Mouse (Mus musculus) embryonic facial prominence, embryonic 14.5 days (tissue): ENCODE data around the gene Ndufa11. TPM values are rescaled to one million over a fixed set of nuclear protein-coding genes. Genes with fewer than 3 reads are reported as not detected.
A peak's percentile ranks its signal among the peaks of the same experiment; 100 is the strongest.

Experiments
- ATAC-seq: fragments of 200-750 bp; cut with Nextera tagmentation; 2 replicates; pipeline ENCODE4 v1.8.0; 2017; ENCODE audit warnings: low read depth, moderate number of reproducible peaks, moderate TSS enrichment
- DNase-seq: peaks from one replicate; pipeline ENCODE4 v3.0.0-alpha.2; 2015; ENCODE audit warnings: low spot score
- H3K27ac ChIP-seq: fragments of 300-500 bp; sonication (generic); replicated peaks from 2 replicates; pipeline ENCODE4 v1.5.1; 2014; ENCODE audit warnings: low read depth, mild to moderate bottlenecking, low read length, moderate library complexity
- H3K27me3 ChIP-seq: fragments of 300-500 bp; sonication (generic); replicated peaks from 2 replicates; pipeline ENCODE4 v1.6.1; 2014; ENCODE audit warnings: low read length; ENCODE audit not compliant: control insufficient read depth, insufficient read depth
- H3K36me3 ChIP-seq: fragments of 300-500 bp; sonication (generic); 2 replicates; pipeline ENCODE4 v1.6.1; 2014; ENCODE audit warnings: low read length, mixed read lengths; ENCODE audit not compliant: control insufficient read depth, insufficient read depth
- H3K4me1 ChIP-seq: fragments of 300-500 bp; sonication (generic); 2 replicates; pipeline ENCODE4 v1.6.1; 2014; ENCODE audit warnings: antibody characterized with exemption, low read length; ENCODE audit not compliant: control insufficient read depth, insufficient read depth
- H3K4me2 ChIP-seq: fragments of 300-500 bp; sonication (generic); 2 replicates; pipeline ENCODE4 v1.6.1; 2014; ENCODE audit warnings: low read depth, mild to moderate bottlenecking, low read length, moderate library complexity, mixed read lengths
- H3K4me3 ChIP-seq: fragments of 300-500 bp; sonication (generic); 2 replicates; pipeline ENCODE4 v1.5.1; 2014; ENCODE audit warnings: low read depth, mild to moderate bottlenecking, low read length
- H3K9ac ChIP-seq: fragments of 300-500 bp; sonication (generic); 2 replicates; pipeline ENCODE4 v1.6.1; 2014; ENCODE audit warnings: low read depth, mild to moderate bottlenecking, low read length, moderate library complexity, mixed read lengths
- H3K9me3 ChIP-seq: fragments of 300-500 bp; sonication (generic); 2 replicates; pipeline ENCODE4 v1.6.1; 2016; ENCODE audit warnings: low read length; ENCODE audit not compliant: control insufficient read depth
- WGBS: fragments of 180-500 bp; shearing (Covaris S2); extraction: QIAGEN DNeasy Blood & Tissue Kit; methylation state at CpG from one replicate; pipeline ENCODE4 v1.1.7; 2014; 5-methylcytosine and 5-hydroxymethylcytosine counted together
- polyA plus RNA-seq: library from polyadenylated mRNA; unstranded; fragments of >200 nt; fragmentation: Nextera tagmentation; extraction: Ambion mirVana; gene quantifications from 2 replicates; pipeline ENCODE4 v1.2.1, GENCODE M21; 2014

Gene Ndufa11
- polyA plus RNA-seq = 424 and 466 TPM in 2 replicates

- ATAC-seq (peak; percentile 83), DNase-seq (peak; percentile 99)
- Histone ChIP-seq H3K9ac (peak within 1 kb of the TSS; percentile 86), H3K36me3 (peaks cover 15% of the 10 kb centered on the region; the same call in 1 of the 2 replicates), H3K4me2 (peak within 1 kb of the TSS; percentile 73), H3K27ac (peak within 1 kb of the TSS; percentile 78), H3K4me3 (peak within 1 kb of the TSS; percentile 90), H3K4me1 (peaks cover 22% of the 10 kb centered on the region), H3K27me3 (no peaks in the 10 kb centered on the region), H3K9me3 (no peaks in the 10 kb centered on the region)
- WGBS = under 1% methylated on average over 59 of the region's 59 CpGs
Measured at GRCm38 (mm10) chr17:56717363-56718058, at the start of gene Ndufa11, which contains the start of gene Vmac. TSS of gene Ndufa11 (plus strand) at chr17:56717767. TSS of gene Vmac (minus strand) at chr17:56718022.

- H3K4me3 ChIP-seq = peak overlapping the region; percentile 45
- ATAC-seq (0 out of 2 replicates have a peak, but pooled peaks have one; percentile 3), DNase-seq (peak; percentile 92)
- H3K27ac ChIP-seq = no peak overlapping the region
- peak overlapping the region; percentile 41 for H3K9ac ChIP-seq
- 4% methylated on average over 31 of the region's 31 CpGs for WGBS
- H3K4me1 ChIP-seq = 0 out of 2 replicates have a peak, but pooled peaks cover 5% of the 10 kb centered on the region
- peak overlapping the region; percentile 95 for H3K4me2 ChIP-seq
- H3K36me3 ChIP-seq = no peaks in the 10 kb centered on the region
- peaks cover 6% of the 10 kb centered on the region; the same call in 1 of the 2 replicates for H3K27me3 ChIP-seq
- no peaks in the 10 kb centered on the region for H3K9me3 ChIP-seq
Measured at GRCm38 (mm10) chr17:56668384-56669144, 49.0 kb upstream of the Ndufa11 start.

- Histone ChIP-seq H3K9ac (no peak overlapping the region), H3K27me3 (peaks cover 6% of the 10 kb centered on the region; the same call in 1 of the 2 replicates), H3K4me3 (no peak overlapping the region), H3K27ac (no peak overlapping the region), H3K4me1 (peaks cover 7% of the 10 kb centered on the region; the same call in 1 of the 2 replicates), H3K36me3 (no peaks in the 10 kb centered on the region), H3K9me3 (no peaks in the 10 kb centered on the region), H3K4me2 (no peak overlapping the region)
- no peak for ATAC-seq
- 86% methylated on average over 8 of the region's 8 CpGs for WGBS
- DNase-seq = no peak
Measured at GRCm38 (mm10) chr17:56669766-56670165, 47.8 kb upstream of the Ndufa11 start.

- ATAC-seq = peak; percentile 95
- H3K4me3 ChIP-seq = peak within 1 kb of the TSS; percentile 79
- no peaks in the 10 kb centered on the region for H3K9me3 ChIP-seq
- peak within 1 kb of the TSS; percentile 95 for H3K9ac ChIP-seq
- WGBS = 2% methylated on average over 32 of the region's 66 CpGs
- no peaks in the 10 kb centered on the region for H3K27me3 ChIP-seq
- H3K4me2 ChIP-seq = peak within 1 kb of the TSS; percentile 80
- DNase-seq = peak; percentile 99
- H3K4me1 ChIP-seq = peaks cover 15% of the 10 kb centered on the region
- peak within 1 kb of the TSS; percentile 82 for H3K27ac ChIP-seq
- peaks cover 28% of the 10 kb centered on the region for H3K36me3 ChIP-seq
Measured at GRCm38 (mm10) chr17:56672941-56673646, 44.5 kb upstream of the Ndufa11 start, which contains the start of gene Ranbp3. TSS of gene Ranbp3 (plus strand) at chr17:56673294.

GRCm38 (mm10) chr17:56673647-56674416 is 43.7 kb upstream of the Ndufa11 start:
- Histone ChIP-seq H3K27ac (peak overlapping the region; percentile 82), H3K9me3 (no peaks in the 10 kb centered on the region), H3K4me3 (peak overlapping the region; percentile 79), H3K36me3 (peaks cover 28% of the 10 kb centered on the region), H3K4me1 (peaks cover 15% of the 10 kb centered on the region), H3K27me3 (no peaks in the 10 kb centered on the region), H3K4me2 (peak overlapping the region; percentile 80), H3K9ac (peak overlapping the region; percentile 95)
- DNase-seq (no peak), ATAC-seq (no peak; the same call in 1 of the 2 replicates)
- WGBS = 3% methylated on average over 22 of the region's 37 CpGs

GRCm38 (mm10) chr17:56681791-56682190 is 35.8 kb upstream of the Ndufa11 start:
- H3K36me3 ChIP-seq = peaks cover 46% of the 10 kb centered on the region
- WGBS = 75% methylated on average over 4 of the region's 4 CpGs

GRCm38 (mm10) chr17:56682880-56683279 is 34.7 kb upstream of the Ndufa11 start:
- no peaks in the 10 kb centered on the region for H3K9me3 ChIP-seq
- H3K4me3 ChIP-seq = no peak overlapping the region
- DNase-seq (no peak), ATAC-seq (no peak)
- H3K4me1 ChIP-seq = no peaks in the 10 kb centered on the region
- no peak overlapping the region for H3K9ac ChIP-seq
- H3K27ac ChIP-seq = no peak overlapping the region
- H3K36me3 ChIP-seq = peaks cover 46% of the 10 kb centered on the region
- H3K4me2 ChIP-seq = no peak overlapping the region
- 58% methylated on average over 3 of the region's 3 CpGs for WGBS
- H3K27me3 ChIP-seq = no peaks in the 10 kb centered on the region

More at GRCm38 (mm10) chr17:56681791-56682190, 35.8 kb upstream of the Ndufa11 start:
- no peak overlapping the region for H3K4me3 ChIP-seq
- no peaks in the 10 kb centered on the region for H3K9me3 ChIP-seq
- no peak overlapping the region for H3K4me2 ChIP-seq
- no peak for ATAC-seq
- H3K27ac ChIP-seq = no peak overlapping the region
- no peaks in the 10 kb centered on the region for H3K4me1 ChIP-seq
- H3K27me3 ChIP-seq = no peaks in the 10 kb centered on the region
- no peak overlapping the region for H3K9ac ChIP-seq
- DNase-seq = no peak
